Mouse (Mus musculus): ENCODE data around the gene Cd59a.
A peak's percentile ranks its signal among the peaks of the same experiment; 100 is the strongest.

The Cd59a gene

GRCm38 (mm10) chr2:104135920-104136319 is 40.3 kb downstream of the Cd59a start:
- ATAC-seq (ENCODE audit: low TSS enrichment): no peak

GRCm38 (mm10) chr2:104142140-104142539 is 46.5 kb downstream of the Cd59a start:
- ATAC-seq (ENCODE audit: low TSS enrichment): no peak

- no peak for ATAC-seq (ENCODE audit: low TSS enrichment)
Observed at GRCm38 (mm10) chr2:104144004-104144403, 48.4 kb downstream of the Cd59a start.

- peak; percentile 69 for ATAC-seq (ENCODE audit: low TSS enrichment)
Observed at GRCm38 (mm10) chr2:104145983-104146382, 50.4 kb downstream of the Cd59a start.

- ATAC-seq (ENCODE audit: low TSS enrichment): no peak
Observed at GRCm38 (mm10) chr2:104147910-104148561, 52.4 kb downstream of the Cd59a start.

GRCm38 (mm10) chr2:104150608-104151397 is 55.2 kb downstream of the Cd59a start:
- ATAC-seq (ENCODE audit: low TSS enrichment): no peak

GRCm38 (mm10) chr2:104153345-104153744 is 57.7 kb downstream of the Cd59a start:
- ATAC-seq (ENCODE audit: low TSS enrichment): no peak

GRCm38 (mm10) chr2:104153876-104154275 is 58.3 kb downstream of the Cd59a start:
- ATAC-seq (ENCODE audit: low TSS enrichment): no peak

GRCm38 (mm10) chr2:104157831-104158230 is 62.2 kb downstream of the Cd59a start:
- peak; percentile 48 for ATAC-seq (ENCODE audit: low TSS enrichment)

- no peak for ATAC-seq (ENCODE audit: low TSS enrichment)
Observed at GRCm38 (mm10) chr2:104163418-104163817, 67.8 kb downstream of the Cd59a start.

- ATAC-seq (ENCODE audit: low TSS enrichment): 0 out of 2 replicates have a peak, but pooled peaks have one; percentile 31
Observed at GRCm38 (mm10) chr2:104163978-104164487, 68.4 kb downstream of the Cd59a start.

Measured in frontal cortex, adult (tissue).